Mouse (Mus musculus): ENCODE results near the gene Krt33b. TPM values are rescaled to one million over a fixed set of nuclear protein-coding genes. Genes with fewer than 3 reads are reported as not detected.

Krt33b gene
- not detected in 2 replicates for polyA plus RNA-seq (2014; fragmentation: Nextera tagmentation; extraction: Ambion mirVana)

GRCm38 (mm10) chr11:100029768-100030167 is at the start of gene Krt33b:
Gene Krt33b, minus strand, starts transcription at chr11:100029868.
- Histone ChIP-seq H3K36me3 (ENCODE audit: control insufficient read depth, insufficient read depth, low read length) (no peaks in the 10 kb centered on the region), H3K27ac (ENCODE audit: low read depth, low read length) (no peak within 1 kb of the TSS), H3K27me3 (ENCODE audit: control insufficient read depth, insufficient read depth, low read length) (no peaks in the 10 kb centered on the region), H3K9me3 (ENCODE audit: control insufficient read depth, low read length) (no peaks in the 10 kb centered on the region), H3K9ac (ENCODE audit: low read length) (no peak within 1 kb of the TSS), H3K4me2 (no peak within 1 kb of the TSS), H3K4me1 (ENCODE audit: control insufficient read depth, insufficient read depth, low read length) (no peaks in the 10 kb centered on the region), H3K4me3 (ENCODE audit: low read depth, low read length) (no peak within 1 kb of the TSS)
- ATAC-seq (ENCODE audit: low FRiP score) (no peak), DNase-seq (ENCODE audit: low spot score, missing footprints) (no peak)
- WGBS = 90% methylated on average over 6 of the region's 6 CpGs

GRCm38 (mm10) chr11:100073873-100074272 is 44.2 kb upstream of the Krt33b start:
- WGBS = 71% methylated on average over 1 of the region's 1 CpGs
- no peak for ATAC-seq (ENCODE audit: low FRiP score)
- H3K4me3 ChIP-seq (ENCODE audit: low read depth, low read length) = no peak overlapping the region

GRCm38 (mm10) chr11:100067293-100068036 is 37.8 kb upstream of the Krt33b start:
- no peak overlapping the region for H3K9ac ChIP-seq (ENCODE audit: low read length)
- H3K9me3 ChIP-seq (ENCODE audit: control insufficient read depth, low read length) = no peaks in the 10 kb centered on the region
- no peak overlapping the region for H3K4me2 ChIP-seq
- H3K4me3 ChIP-seq (ENCODE audit: low read depth, low read length) = no peak overlapping the region
- 87% methylated on average over 17 of the region's 17 CpGs for WGBS
- H3K36me3 ChIP-seq (ENCODE audit: control insufficient read depth, insufficient read depth, low read length) = no peaks in the 10 kb centered on the region
- no peaks in the 10 kb centered on the region for H3K4me1 ChIP-seq (ENCODE audit: control insufficient read depth, insufficient read depth, low read length)
- DNase-seq (ENCODE audit: low spot score, missing footprints) (no peak), ATAC-seq (ENCODE audit: low FRiP score) (no peak)
- H3K27me3 ChIP-seq (ENCODE audit: control insufficient read depth, insufficient read depth, low read length) = no peaks in the 10 kb centered on the region
- no peak overlapping the region for H3K27ac ChIP-seq (ENCODE audit: low read depth, low read length)

More at GRCm38 (mm10) chr11:100073873-100074272, 44.2 kb upstream of the Krt33b start:
- DNase-seq (ENCODE audit: low spot score, missing footprints) = no peak
- H3K9ac ChIP-seq (ENCODE audit: low read length) = no peak overlapping the region
- no peaks in the 10 kb centered on the region for H3K27me3 ChIP-seq (ENCODE audit: control insufficient read depth, insufficient read depth, low read length)
- no peak overlapping the region for H3K27ac ChIP-seq (ENCODE audit: low read depth, low read length)
- no peaks in the 10 kb centered on the region for H3K9me3 ChIP-seq (ENCODE audit: control insufficient read depth, low read length)
- no peaks in the 10 kb centered on the region for H3K4me1 ChIP-seq (ENCODE audit: control insufficient read depth, insufficient read depth, low read length)
- H3K36me3 ChIP-seq (ENCODE audit: control insufficient read depth, insufficient read depth, low read length) = no peaks in the 10 kb centered on the region
- no peak overlapping the region for H3K4me2 ChIP-seq

GRCm38 (mm10) chr11:100066236-100067010 is 36.8 kb upstream of the Krt33b start:
- 74% methylated on average over 12 of the region's 12 CpGs for WGBS
- Histone ChIP-seq H3K9ac (ENCODE audit: low read length) (no peak overlapping the region), H3K4me1 (ENCODE audit: control insufficient read depth, insufficient read depth, low read length) (no peaks in the 10 kb centered on the region), H3K4me2 (no peak overlapping the region), H3K27ac (ENCODE audit: low read depth, low read length) (no peak overlapping the region), H3K4me3 (ENCODE audit: low read depth, low read length) (no peak overlapping the region), H3K36me3 (ENCODE audit: control insufficient read depth, insufficient read depth, low read length) (no peaks in the 10 kb centered on the region), H3K27me3 (ENCODE audit: control insufficient read depth, insufficient read depth, low read length) (no peaks in the 10 kb centered on the region), H3K9me3 (ENCODE audit: control insufficient read depth, low read length) (no peaks in the 10 kb centered on the region)
- no peak for ATAC-seq (ENCODE audit: low FRiP score)
- DNase-seq (ENCODE audit: low spot score, missing footprints) = no peak

- H3K27me3 ChIP-seq (ENCODE audit: control insufficient read depth, insufficient read depth, low read length) = no peaks in the 10 kb centered on the region
- H3K4me2 ChIP-seq = no peak overlapping the region
- 76% methylated on average over 8 of the region's 8 CpGs for WGBS
- H3K27ac ChIP-seq (ENCODE audit: low read depth, low read length) = no peak overlapping the region
- H3K9me3 ChIP-seq (ENCODE audit: control insufficient read depth, low read length) = no peaks in the 10 kb centered on the region
- no peak overlapping the region for H3K4me3 ChIP-seq (ENCODE audit: low read depth, low read length)
- H3K4me1 ChIP-seq (ENCODE audit: control insufficient read depth, insufficient read depth, low read length) = no peaks in the 10 kb centered on the region
- no peaks in the 10 kb centered on the region for H3K36me3 ChIP-seq (ENCODE audit: control insufficient read depth, insufficient read depth, low read length)
- DNase-seq (ENCODE audit: low spot score, missing footprints) (no peak), ATAC-seq (ENCODE audit: low FRiP score) (no peak)
- no peak overlapping the region for H3K9ac ChIP-seq (ENCODE audit: low read length)
These were observed 29.2 kb upstream of the Krt33b start for GRCm38 (mm10) chr11:100058875-100059274.

GRCm38 (mm10) chr11:100055686-100056655 is 26.3 kb upstream of the Krt33b start:
- Histone ChIP-seq H3K9me3 (ENCODE audit: control insufficient read depth, low read length) (no peaks in the 10 kb centered on the region), H3K4me2 (no peak overlapping the region), H3K27me3 (ENCODE audit: control insufficient read depth, insufficient read depth, low read length) (no peaks in the 10 kb centered on the region), H3K27ac (ENCODE audit: low read depth, low read length) (no peak overlapping the region), H3K4me3 (ENCODE audit: low read depth, low read length) (no peak overlapping the region), H3K36me3 (ENCODE audit: control insufficient read depth, insufficient read depth, low read length) (no peaks in the 10 kb centered on the region), H3K9ac (ENCODE audit: low read length) (no peak overlapping the region), H3K4me1 (ENCODE audit: control insufficient read depth, insufficient read depth, low read length) (no peaks in the 10 kb centered on the region)
- ATAC-seq (ENCODE audit: low FRiP score) = no peak
- 78% methylated on average over 9 of the region's 9 CpGs for WGBS
- DNase-seq (ENCODE audit: low spot score, missing footprints) = no peak

- 82% methylated on average over 3 of the region's 3 CpGs for whole genome bisulfite sequencing
- Histone ChIP-seq H3K4me3 (ENCODE audit: low read depth, low read length) (no peak within 1 kb of the TSS), H3K4me2 (no peak within 1 kb of the TSS), H3K9ac (ENCODE audit: low read length) (no peak within 1 kb of the TSS), H3K36me3 (ENCODE audit: control insufficient read depth, insufficient read depth, low read length) (no peaks in the 10 kb centered on the region), H3K4me1 (ENCODE audit: control insufficient read depth, insufficient read depth, low read length) (no peaks in the 10 kb centered on the region), H3K27me3 (ENCODE audit: control insufficient read depth, insufficient read depth, low read length) (no peaks in the 10 kb centered on the region), H3K9me3 (ENCODE audit: control insufficient read depth, low read length) (no peaks in the 10 kb centered on the region), H3K27ac (ENCODE audit: low read depth, low read length) (no peak within 1 kb of the TSS)
- DNase-seq (ENCODE audit: low spot score, missing footprints) (no peak), ATAC-seq (ENCODE audit: low FRiP score) (no peak)
These were observed 20.8 kb upstream of the Krt33b start, which contains the start of gene Krt31 for GRCm38 (mm10) chr11:100050451-100050850. Gene Krt31, minus strand, starts transcription at chr11:100050551.

- Histone ChIP-seq H3K4me2 (no peak overlapping the region), H3K36me3 (ENCODE audit: control insufficient read depth, insufficient read depth, low read length) (no peaks in the 10 kb centered on the region), H3K9ac (ENCODE audit: low read length) (no peak overlapping the region), H3K4me1 (ENCODE audit: control insufficient read depth, insufficient read depth, low read length) (no peaks in the 10 kb centered on the region), H3K27ac (ENCODE audit: low read depth, low read length) (no peak overlapping the region), H3K9me3 (ENCODE audit: control insufficient read depth, low read length) (no peaks in the 10 kb centered on the region), H3K4me3 (ENCODE audit: low read depth, low read length) (no peak overlapping the region), H3K27me3 (ENCODE audit: control insufficient read depth, insufficient read depth, low read length) (no peaks in the 10 kb centered on the region)
- DNase-seq (ENCODE audit: low spot score, missing footprints) (no peak), ATAC-seq (ENCODE audit: low FRiP score) (no peak)
- WGBS = 94% methylated on average over 2 of the region's 2 CpGs
These were observed 17.5 kb upstream of the Krt33b start for GRCm38 (mm10) chr11:100047193-100047592.
